Mouse (Mus musculus) intestine, postnatal 0 days (tissue): ENCODE data around the gene Sbk3. TPM values are rescaled to one million over a fixed set of nuclear protein-coding genes. Genes with fewer than 3 reads are reported as not detected.

Experiments
- ATAC-seq: fragments of 200-750 bp; cut with Nextera tagmentation; 2 replicates; pipeline ENCODE4 v1.8.0; 2017; ENCODE audit warnings: mild to moderate bottlenecking, moderate TSS enrichment, moderate library complexity
- H3K27ac ChIP-seq: fragments of 300-500 bp; sonication (generic); 2 replicates; pipeline ENCODE4 v1.5.1; 2014; ENCODE audit warnings: mild to moderate bottlenecking, low read depth, low read length, moderate library complexity
- H3K27me3 ChIP-seq: fragments of 300-500 bp; sonication (generic); replicated peaks from 2 replicates; pipeline ENCODE4 v1.6.1; 2014; ENCODE audit warnings: low read length, mixed read lengths; ENCODE audit not compliant: control insufficient read depth, insufficient read depth
- H3K36me3 ChIP-seq: fragments of 300-500 bp; sonication (generic); 2 replicates; pipeline ENCODE4 v1.6.1; 2014; ENCODE audit warnings: mild to moderate bottlenecking, moderate library complexity; ENCODE audit not compliant: control insufficient read depth, insufficient read depth
- H3K4me1 ChIP-seq: fragments of 300-500 bp; sonication (generic); replicated peaks from 2 replicates; pipeline ENCODE4 v1.6.1; 2014; ENCODE audit warnings: antibody characterized with exemption, low read length, mixed read lengths; ENCODE audit not compliant: control insufficient read depth, insufficient read depth
- H3K4me2 ChIP-seq: fragments of 300-500 bp; sonication (generic); replicated peaks from 2 replicates; pipeline ENCODE4 v1.6.1; 2014; ENCODE audit warnings: low read depth, mild to moderate bottlenecking, moderate library complexity
- H3K4me3 ChIP-seq: fragments of 300-500 bp; sonication (generic); 2 replicates; pipeline ENCODE4 v1.5.1; 2014; ENCODE audit warnings: low read depth, low read length
- H3K9ac ChIP-seq: fragments of 300-500 bp; sonication (generic); 2 replicates; pipeline ENCODE4 v1.6.1; 2014; ENCODE audit warnings: mild to moderate bottlenecking, low read depth, low read length
- H3K9me3 ChIP-seq: fragments of 300-500 bp; sonication (generic); 2 replicates; pipeline ENCODE4 v1.6.1; 2016; ENCODE audit warnings: mixed run types; ENCODE audit not compliant: control insufficient read depth
- CTCF ChIP-seq: sonication (generic); IDR thresholded peaks from 2 replicates; pipeline ENCODE4 v1.5.1; 2016; ENCODE audit warnings: low read depth, mild to moderate bottlenecking, control low read depth, antibody characterized with exemption, moderate library complexity
- WGBS: fragments of 180-500 bp; shearing (Covaris S2); extraction: QIAGEN DNeasy Blood & Tissue Kit; methylation state at CpG from one replicate; pipeline ENCODE4 v1.1.7; 2014; 5-methylcytosine and 5-hydroxymethylcytosine counted together
- polyA plus RNA-seq: library from polyadenylated mRNA; unstranded; fragments of >200 nt; fragmentation: Nextera tagmentation; extraction: Ambion mirVana; gene quantifications from 2 replicates; pipeline ENCODE4 v1.2.1, GENCODE M21; 2015

Gene Sbk3
- polyA plus RNA-seq, 1 experiment from 2014 or later = not detected

DNA sequence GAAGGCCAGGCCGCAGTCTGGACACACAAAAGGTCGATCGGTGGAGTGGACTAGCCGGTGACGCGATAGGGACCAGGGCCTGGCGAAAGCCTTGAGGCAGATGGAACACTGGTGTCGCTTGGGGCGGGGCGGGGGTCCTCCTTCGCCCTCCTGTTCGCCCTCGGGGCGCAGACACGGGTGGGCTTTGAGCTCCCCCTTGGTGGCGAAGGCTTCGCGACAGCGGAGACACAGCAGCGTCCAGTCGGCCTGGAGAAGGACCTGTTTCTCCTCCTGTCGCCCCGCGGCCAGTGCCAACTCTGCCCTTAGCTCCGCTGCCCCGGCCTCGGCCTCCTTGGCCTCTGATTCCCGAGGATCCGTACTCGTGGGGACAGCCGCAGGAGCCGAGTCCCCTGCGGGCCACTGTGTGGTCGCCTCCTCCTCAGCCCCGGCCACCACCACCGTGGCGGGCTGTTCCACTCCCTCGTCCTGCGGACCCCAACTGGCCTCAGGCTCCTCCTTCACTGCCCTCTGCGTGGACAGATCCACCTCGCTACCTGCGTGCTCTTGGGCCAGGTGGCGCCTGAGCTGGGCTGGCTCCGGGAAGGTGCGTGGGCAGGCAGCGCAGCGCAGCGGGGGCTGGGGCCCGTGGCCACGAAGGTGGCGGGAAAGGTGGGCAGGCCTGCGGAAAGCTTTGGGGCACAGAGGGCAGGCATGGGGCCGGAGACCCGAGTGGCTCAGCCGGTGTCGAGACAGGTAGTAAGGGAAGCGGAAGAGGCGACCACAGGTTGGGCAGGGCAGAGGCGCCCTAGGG is 23.2 kb upstream of the Sbk3 start:
- 0 out of 2 replicates have a peak, but pooled peaks cover 3% of the 10 kb centered on the region for H3K9me3 ChIP-seq
- H3K4me3 ChIP-seq = no peak overlapping the region
- no peak for ATAC-seq
- peaks cover 16% of the 10 kb centered on the region; the same call in 1 of the 2 replicates for H3K36me3 ChIP-seq
- no peaks in the 10 kb centered on the region for H3K4me1 ChIP-seq
- H3K9ac ChIP-seq = no peak overlapping the region
- H3K27me3 ChIP-seq = no peaks in the 10 kb centered on the region
- no peak overlapping the region for H3K4me2 ChIP-seq
- 72% methylated on average over 59 of the region's 59 CpGs for WGBS
- no peak overlapping the region for H3K27ac ChIP-seq
- no peak for TF ChIP-seq CTCF

DNA sequence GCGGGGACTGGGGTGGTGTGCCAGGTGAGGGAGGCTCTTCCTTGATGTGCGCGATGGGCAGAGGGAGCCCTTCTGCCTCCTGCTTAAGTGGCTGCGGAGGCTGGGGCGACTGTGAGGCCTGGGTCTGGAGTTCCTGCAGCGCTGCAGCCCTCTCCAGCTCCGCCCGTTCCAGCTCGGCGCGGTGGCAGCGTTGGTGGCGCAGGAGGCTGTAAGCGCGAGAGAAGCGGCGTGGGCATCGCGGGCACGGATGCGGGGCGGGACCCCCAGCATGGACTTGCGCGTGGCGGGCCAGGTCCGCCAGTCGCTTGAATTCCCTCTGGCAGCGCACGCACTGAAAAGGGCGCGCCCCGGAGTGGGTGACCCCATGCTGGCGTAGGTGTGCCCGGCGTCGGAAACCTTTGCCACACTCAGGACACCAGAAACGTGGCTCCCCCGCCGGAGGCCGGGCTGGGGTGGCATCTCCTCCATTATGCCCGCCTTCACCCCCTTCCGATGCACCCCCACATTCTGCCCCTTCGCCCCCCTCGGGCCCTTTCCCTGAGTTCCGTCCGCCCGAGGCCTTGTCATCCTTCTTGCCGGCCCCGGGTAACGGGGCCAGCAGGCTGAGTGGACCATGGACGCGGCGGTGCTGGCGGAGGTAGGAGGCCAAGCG is 22.5 kb upstream of the Sbk3 start:
- Histone ChIP-seq H3K4me2 (no peak overlapping the region), H3K4me1 (no peaks in the 10 kb centered on the region), H3K27me3 (no peaks in the 10 kb centered on the region), H3K9ac (no peak overlapping the region), H3K4me3 (no peak overlapping the region), H3K36me3 (peaks cover 16% of the 10 kb centered on the region; the same call in 1 of the 2 replicates), H3K9me3 (0 out of 2 replicates have a peak, but pooled peaks cover 3% of the 10 kb centered on the region), H3K27ac (no peak overlapping the region)
- WGBS = 68% methylated on average over 54 of the region's 55 CpGs
- TF ChIP-seq CTCF = no peak
- no peak for ATAC-seq

DNA sequence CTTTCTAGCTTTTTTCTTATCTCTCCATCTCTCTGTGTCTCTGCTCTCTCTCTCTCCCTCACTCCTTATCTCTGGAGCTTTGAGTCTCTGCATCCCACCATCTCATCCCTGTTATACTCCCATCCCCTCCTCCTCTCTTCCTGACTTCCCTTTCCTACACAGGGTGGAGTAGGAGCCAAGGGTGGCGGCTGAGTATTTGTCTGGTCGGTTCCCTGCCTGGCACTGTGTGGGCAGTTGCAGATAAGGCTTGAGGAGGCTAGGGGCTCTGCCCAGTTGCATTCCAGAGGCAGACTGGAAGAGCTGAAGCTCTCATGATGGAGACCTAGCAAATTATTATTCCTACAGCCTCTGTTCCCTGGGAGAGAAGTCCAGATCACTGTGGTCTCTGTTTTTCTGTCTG is 17.3 kb upstream of the Sbk3 start:
- Histone ChIP-seq H3K4me2 (no peak overlapping the region), H3K4me1 (no peaks in the 10 kb centered on the region), H3K4me3 (no peak overlapping the region), H3K27me3 (no peaks in the 10 kb centered on the region), H3K9ac (no peak overlapping the region), H3K27ac (no peak overlapping the region), H3K9me3 (no peaks in the 10 kb centered on the region), H3K36me3 (peaks cover 11% of the 10 kb centered on the region; the same call in 1 of the 2 replicates)
- ATAC-seq = no peak
- WGBS = 44% methylated on average over 2 of the region's 2 CpGs
- TF ChIP-seq CTCF = no peak

DNA sequence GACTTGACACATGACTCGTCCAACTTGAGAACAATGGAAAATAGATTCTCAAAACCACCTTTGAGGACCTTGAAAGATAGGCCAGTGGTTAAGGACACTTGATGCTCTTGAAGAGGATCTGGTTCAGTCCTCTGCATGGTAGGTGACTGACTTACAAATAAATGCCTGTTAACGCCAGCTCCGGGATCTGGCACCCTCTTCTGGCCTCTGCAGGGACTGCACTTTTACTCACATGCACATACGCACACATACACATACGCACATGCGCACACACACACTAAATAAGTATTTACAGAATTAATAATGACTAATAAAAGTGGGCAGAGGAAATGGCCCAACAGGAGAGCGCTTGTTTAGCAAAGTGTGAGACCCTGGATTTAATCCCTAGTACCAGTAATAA is 5.9 kb upstream of the Sbk3 start:
- ATAC-seq = no peak
- Histone ChIP-seq H3K9me3 (peaks cover 3% of the 10 kb centered on the region; the same call in 1 of the 2 replicates), H3K27me3 (no peaks in the 10 kb centered on the region), H3K9ac (no peak overlapping the region), H3K36me3 (no peaks in the 10 kb centered on the region), H3K27ac (no peak overlapping the region), H3K4me3 (no peak overlapping the region), H3K4me2 (no peak overlapping the region), H3K4me1 (no peaks in the 10 kb centered on the region)
- peak; percentile 38 for TF ChIP-seq CTCF
- 91% methylated on average over 7 of the region's 7 CpGs for WGBS

DNA sequence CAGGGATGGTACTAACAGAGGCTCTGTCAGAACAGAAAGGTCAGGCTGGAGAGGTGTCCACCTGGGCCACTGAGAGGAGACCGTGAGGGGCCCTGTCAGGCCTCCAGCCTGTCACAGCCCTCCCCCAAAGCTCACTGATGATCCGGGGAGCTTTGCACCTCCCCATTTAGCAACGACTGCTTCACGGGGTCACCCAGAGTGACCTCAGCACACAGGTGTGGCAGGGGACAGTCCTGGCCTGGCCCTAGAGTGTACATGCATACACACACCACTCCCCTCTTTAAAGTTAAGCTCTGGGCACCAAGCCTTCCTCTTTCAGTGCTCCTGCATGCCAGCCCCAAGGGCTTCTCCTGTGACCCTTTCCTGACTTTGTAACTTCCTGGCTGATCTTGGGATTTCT is 4.5 kb upstream of the Sbk3 start:
- Histone ChIP-seq H3K4me2 (no peak overlapping the region), H3K4me3 (no peak overlapping the region), H3K4me1 (no peaks in the 10 kb centered on the region), H3K9me3 (peaks cover 3% of the 10 kb centered on the region; the same call in 1 of the 2 replicates), H3K9ac (no peak overlapping the region), H3K27ac (no peak overlapping the region), H3K36me3 (no peaks in the 10 kb centered on the region), H3K27me3 (no peaks in the 10 kb centered on the region)
- no peak for ATAC-seq
- WGBS = 51% methylated on average over 4 of the region's 4 CpGs
- no peak for TF ChIP-seq CTCF

DNA sequence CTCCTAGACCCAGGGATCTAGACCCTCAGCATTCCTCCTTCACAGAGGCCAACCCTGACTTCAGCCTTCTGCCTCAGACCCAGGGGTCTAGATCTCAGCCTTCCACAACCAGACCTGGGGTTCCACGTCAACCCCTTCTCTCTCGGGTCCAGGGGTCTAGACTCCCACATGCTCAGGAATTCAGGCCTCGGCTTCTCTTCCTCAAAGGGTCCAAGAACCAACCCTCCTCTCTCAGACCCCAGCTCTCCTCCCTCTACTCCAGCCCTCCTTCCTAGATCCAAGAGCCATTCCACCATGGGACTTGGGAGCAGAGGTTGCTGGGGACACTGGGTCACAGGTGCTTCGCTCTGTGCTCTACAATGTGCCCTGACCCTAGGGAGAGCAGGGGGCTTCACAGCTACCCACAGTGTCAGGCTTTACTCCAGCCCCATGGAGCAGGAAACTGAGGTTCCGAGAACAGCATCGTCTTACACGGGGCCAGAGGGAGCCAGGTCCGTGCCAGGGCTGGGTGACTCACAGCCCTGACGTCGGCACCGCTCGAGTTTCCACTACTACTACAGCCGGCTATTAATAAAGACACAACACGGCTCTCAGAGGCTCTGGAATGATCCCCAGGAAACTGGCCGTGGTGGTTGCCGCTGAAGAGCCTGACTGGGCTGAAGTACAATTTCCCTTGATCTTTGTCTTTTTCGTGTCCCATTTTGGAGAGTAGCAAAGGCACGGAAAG is 1.5 kb upstream of the Sbk3 start:
- H3K9ac ChIP-seq = no peak overlapping the region
- no peaks in the 10 kb centered on the region for H3K27me3 ChIP-seq
- peaks cover 3% of the 10 kb centered on the region; the same call in 1 of the 2 replicates for H3K9me3 ChIP-seq
- 64% methylated on average over 18 of the region's 18 CpGs for WGBS
- H3K4me2 ChIP-seq = no peak overlapping the region
- H3K27ac ChIP-seq = no peak overlapping the region
- no peaks in the 10 kb centered on the region for H3K36me3 ChIP-seq
- H3K4me1 ChIP-seq = no peaks in the 10 kb centered on the region
- no peak for ATAC-seq
- H3K4me3 ChIP-seq = no peak overlapping the region
- TF ChIP-seq CTCF = no peak
